Mouse (Mus musculus) hindbrain, embryonic 16.5 days (tissue): ENCODE measurements around the gene Slc6a18. TPM values are rescaled to one million over a fixed set of nuclear protein-coding genes. Genes with fewer than 3 reads are reported as not detected.
"Not testable (repeated sequence)": the region's sequence is repeated elsewhere in the genome, so short reads cannot be mapped to it uniquely, and the experiment has no call there.

Source experiments
- ATAC-seq: fragments of 200-750 bp; cut with Nextera tagmentation; 2 replicates; pipeline ENCODE4 v1.8.0; 2017; ENCODE audit warnings: moderate TSS enrichment, moderate library complexity
- H3K27ac ChIP-seq: fragments of 300-500 bp; sonication (generic); 2 replicates; pipeline ENCODE4 v1.5.1; 2014; ENCODE audit warnings: low read depth, mild to moderate bottlenecking, control low read depth, low read length, moderate library complexity
- H3K27me3 ChIP-seq: fragments of 300-500 bp; sonication (generic); replicated peaks from 2 replicates; pipeline ENCODE4 v1.6.1; 2014; ENCODE audit warnings: low read length; ENCODE audit not compliant: control insufficient read depth, insufficient read depth
- H3K36me3 ChIP-seq: fragments of 300-500 bp; sonication (generic); 2 replicates; pipeline ENCODE4 v1.6.1; 2014; ENCODE audit warnings: mild to moderate bottlenecking, low read length, moderate library complexity, mixed read lengths; ENCODE audit not compliant: control insufficient read depth, insufficient read depth
- H3K4me1 ChIP-seq: fragments of 300-500 bp; sonication (generic); 2 replicates; pipeline ENCODE4 v1.6.1; 2014; ENCODE audit warnings: low read depth, low read length; ENCODE audit not compliant: control insufficient read depth, insufficient read depth
- H3K4me2 ChIP-seq: fragments of 300-500 bp; sonication (generic); 2 replicates; pipeline ENCODE4 v1.6.1; 2014; ENCODE audit warnings: mild to moderate bottlenecking, low read length, control low read depth, moderate library complexity
- H3K4me3 ChIP-seq: fragments of 300-500 bp; sonication (generic); 2 replicates; pipeline ENCODE4 v1.5.1; 2014; ENCODE audit warnings: mild to moderate bottlenecking, low read length, control low read depth, moderate library complexity
- H3K9ac ChIP-seq: fragments of 300-500 bp; sonication (generic); 2 replicates; pipeline ENCODE4 v1.6.1; 2014; ENCODE audit warnings: low read depth, mild to moderate bottlenecking, control low read depth, low read length, moderate library complexity
- H3K9me3 ChIP-seq: fragments of 300-500 bp; sonication (generic); 2 replicates; pipeline ENCODE4 v1.6.1; 2014; ENCODE audit warnings: mild to moderate bottlenecking, low read length, moderate library complexity; ENCODE audit not compliant: control insufficient read depth
- WGBS: fragments of 180-500 bp; shearing (Covaris S2); extraction: QIAGEN DNeasy Blood & Tissue Kit; methylation state at CpG from one replicate; pipeline ENCODE4 v1.1.7; 2014; 5-methylcytosine and 5-hydroxymethylcytosine counted together
- polyA plus RNA-seq: library from polyadenylated mRNA; unstranded; fragments of >200 nt; fragmentation: Nextera tagmentation; extraction: Ambion mirVana; gene quantifications from 2 replicates; pipeline ENCODE4 v1.2.1, GENCODE M21; 2015

The Slc6a18 gene
- polyA plus RNA-seq, 1 experiment from 2014 or later: not detected

DNA sequence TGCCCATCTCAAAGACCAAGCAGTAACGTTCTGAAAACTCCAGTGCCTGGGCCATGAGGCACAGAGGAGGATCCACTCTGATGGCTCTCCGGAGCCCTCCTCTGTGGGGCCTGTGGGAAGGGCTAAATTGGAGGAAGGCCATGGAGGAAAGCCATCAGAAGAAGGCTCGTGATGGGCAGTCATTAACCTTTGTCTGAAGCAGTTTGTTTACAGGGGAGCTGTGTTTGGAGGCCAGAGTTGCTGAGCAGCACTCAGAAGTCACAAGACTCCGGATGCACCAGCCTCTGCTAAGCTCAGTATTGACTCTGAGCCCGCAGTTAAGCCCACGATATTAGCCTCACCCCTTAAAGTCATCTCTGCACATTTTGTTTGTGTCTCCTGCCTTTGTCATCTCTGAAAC lies 31.7 kb upstream of the Slc6a18 start:
- H3K4me2 ChIP-seq: no peak overlapping the region
- no peak overlapping the region for H3K27ac ChIP-seq
- H3K36me3 ChIP-seq: no peaks in the 10 kb centered on the region
- 0 out of 2 replicates have a peak, but pooled peaks have one; percentile 40 for ATAC-seq
- 0 out of 2 replicates have a peak, but pooled peaks cover 2% of the 10 kb centered on the region for H3K4me1 ChIP-seq
- H3K9ac ChIP-seq: no peak overlapping the region
- no peaks in the 10 kb centered on the region for H3K27me3 ChIP-seq
- no peaks in the 10 kb centered on the region for H3K9me3 ChIP-seq
- H3K4me3 ChIP-seq: no peak overlapping the region
- 76% methylated on average over 6 of the region's 6 CpGs for WGBS

DNA sequence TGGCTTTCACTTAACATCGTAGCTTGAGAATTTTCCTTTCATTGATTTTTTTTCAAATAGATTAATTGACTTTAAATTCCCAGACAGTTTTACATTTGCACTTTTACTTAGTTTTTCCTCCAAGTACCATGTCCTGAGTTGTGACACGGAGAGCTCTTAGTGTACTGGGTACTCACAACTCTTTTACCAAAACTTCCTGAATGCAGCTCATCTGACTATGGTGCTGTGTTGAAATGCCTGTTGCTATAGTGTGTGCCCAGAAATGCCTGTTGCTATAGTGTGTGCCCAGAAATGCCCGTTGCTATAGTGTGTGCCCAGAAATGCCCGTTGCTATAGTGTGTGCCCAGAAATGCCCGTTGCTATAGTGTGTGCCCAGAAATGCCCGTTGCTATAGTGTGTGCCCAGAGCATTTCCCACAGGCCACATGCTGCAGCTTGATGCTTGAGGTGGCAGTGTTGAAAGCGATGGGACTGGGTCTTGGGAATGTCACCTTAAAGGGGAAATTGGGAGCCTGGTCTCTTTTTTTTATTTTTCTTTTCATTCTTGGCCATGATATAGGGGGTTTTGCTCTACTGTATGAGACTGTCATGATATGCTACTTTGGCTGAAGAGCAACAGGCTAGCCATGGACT lies 27.0 kb upstream of the Slc6a18 start, which contains the start of gene Slc6a19:
Slc6a19 (minus strand) TSS at position 172 of the 632 bp plus-strand sequence.
- H3K36me3 ChIP-seq: no peaks in the 10 kb centered on the region
- H3K27ac ChIP-seq: no peak within 1 kb of the TSS
- 63% methylated on average over 7 of the region's 7 CpGs for WGBS
- ATAC-seq: no peak
- no peak within 1 kb of the TSS for H3K4me3 ChIP-seq
- no peak within 1 kb of the TSS for H3K9ac ChIP-seq
- H3K4me2 ChIP-seq: no peak within 1 kb of the TSS
- H3K27me3 ChIP-seq: no peaks in the 10 kb centered on the region
- H3K4me1 ChIP-seq: 0 out of 2 replicates have a peak, but pooled peaks cover 2% of the 10 kb centered on the region
- no peaks in the 10 kb centered on the region for H3K9me3 ChIP-seq

- not testable (repeated sequence) for H3K9ac ChIP-seq, H3K9me3 ChIP-seq, H3K36me3 ChIP-seq, H3K4me2 ChIP-seq, ATAC-seq, H3K4me3 ChIP-seq, H3K4me1 ChIP-seq, H3K27me3 ChIP-seq, H3K27ac ChIP-seq
- WGBS: 81% methylated on average over 4 of the region's 4 CpGs
These were observed 25.7 kb upstream of the Slc6a18 start for GRCm38 (mm10) chr13:73703486-73703885.

GRCm38 (mm10) chr13:73702776-73703175 lies 25.0 kb upstream of the Slc6a18 start:
- WGBS: 86% methylated on average over 4 of the region's 4 CpGs
- 0 out of 2 replicates have a peak, but pooled peaks cover 2% of the 10 kb centered on the region for H3K4me1 ChIP-seq
- no peaks in the 10 kb centered on the region for H3K9me3 ChIP-seq
- H3K4me2 ChIP-seq: no peak overlapping the region
- H3K27me3 ChIP-seq: no peaks in the 10 kb centered on the region
- H3K4me3 ChIP-seq: no peak overlapping the region
- no peak for ATAC-seq
- no peaks in the 10 kb centered on the region for H3K36me3 ChIP-seq
- no peak overlapping the region for H3K27ac ChIP-seq
- no peak overlapping the region for H3K9ac ChIP-seq

- H3K9ac ChIP-seq: no peak overlapping the region
- ATAC-seq: no peak
- H3K4me2 ChIP-seq: no peak overlapping the region
- H3K4me3 ChIP-seq: no peak overlapping the region
- 0 out of 2 replicates have a peak, but pooled peaks cover 2% of the 10 kb centered on the region for H3K4me1 ChIP-seq
- WGBS: 81% methylated on average over 9 of the region's 9 CpGs
- no peaks in the 10 kb centered on the region for H3K36me3 ChIP-seq
- H3K27me3 ChIP-seq: no peaks in the 10 kb centered on the region
- H3K27ac ChIP-seq: no peak overlapping the region
- no peaks in the 10 kb centered on the region for H3K9me3 ChIP-seq
These were observed 23.5 kb upstream of the Slc6a18 start for GRCm38 (mm10) chr13:73701161-73701883.

GRCm38 (mm10) chr13:73700554-73700953 lies 22.7 kb upstream of the Slc6a18 start:
- WGBS: 93% methylated on average over 12 of the region's 12 CpGs
- no peaks in the 10 kb centered on the region for H3K27me3 ChIP-seq
- no peak for ATAC-seq
- H3K4me3 ChIP-seq: no peak overlapping the region
- H3K36me3 ChIP-seq: no peaks in the 10 kb centered on the region
- H3K4me2 ChIP-seq: no peak overlapping the region
- H3K9ac ChIP-seq: no peak overlapping the region
- H3K4me1 ChIP-seq: 0 out of 2 replicates have a peak, but pooled peaks cover 2% of the 10 kb centered on the region
- H3K27ac ChIP-seq: no peak overlapping the region
- no peaks in the 10 kb centered on the region for H3K9me3 ChIP-seq

- no peak for ATAC-seq
- Histone ChIP-seq H3K4me1 (no peaks in the 10 kb centered on the region), H3K9ac (no peak overlapping the region), H3K27ac (no peak overlapping the region), H3K4me2 (no peak overlapping the region), H3K4me3 (no peak overlapping the region), H3K9me3 (no peaks in the 10 kb centered on the region), H3K27me3 (no peaks in the 10 kb centered on the region), H3K36me3 (no peaks in the 10 kb centered on the region)
- WGBS: 95% methylated on average over 6 of the region's 6 CpGs
These were observed 21.9 kb upstream of the Slc6a18 start for GRCm38 (mm10) chr13:73699714-73700113.

DNA sequence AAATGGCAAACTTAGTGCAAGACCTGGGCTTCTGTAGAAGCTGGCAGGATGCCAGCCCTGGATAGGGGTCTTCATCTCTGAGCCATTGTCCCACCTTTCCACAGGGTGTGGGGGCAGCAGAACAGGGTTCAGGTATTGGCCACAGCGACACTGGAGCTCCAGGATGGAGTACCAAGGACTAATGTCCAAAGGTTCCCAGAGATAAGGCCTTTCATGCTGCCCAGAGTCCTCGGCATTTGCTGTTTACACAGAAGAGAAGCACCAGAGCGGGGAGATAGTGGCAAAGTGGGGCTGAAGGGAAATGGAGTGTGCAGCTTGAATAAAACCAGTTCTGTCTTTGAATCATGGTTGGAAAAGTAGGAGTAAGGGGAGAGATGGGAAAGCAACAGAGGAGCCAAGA lies 18.7 kb upstream of the Slc6a18 start:
- no peaks in the 10 kb centered on the region for H3K9me3 ChIP-seq
- 78% methylated on average over 3 of the region's 3 CpGs for WGBS

DNA sequence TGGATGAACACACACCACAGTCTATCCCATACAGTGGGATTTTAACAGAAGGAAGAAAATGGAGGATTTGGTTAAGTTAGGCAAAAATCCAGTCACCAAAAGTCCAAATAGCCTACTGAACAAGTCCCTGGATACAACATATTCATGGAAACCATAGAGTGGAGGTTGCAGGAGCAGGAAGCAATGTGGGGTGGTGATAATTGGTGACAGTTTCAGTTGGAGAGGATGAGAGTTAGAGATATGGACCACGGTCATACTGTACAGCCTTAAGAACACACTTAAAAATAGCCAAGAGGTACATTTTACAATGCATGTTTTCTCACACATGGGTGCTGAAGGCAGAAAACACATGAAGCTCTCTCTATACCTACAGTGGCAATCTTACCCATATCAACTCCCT lies 17.1 kb upstream of the Slc6a18 start:
- Histone ChIP-seq H3K4me2 (no peak overlapping the region), H3K36me3 (no peaks in the 10 kb centered on the region), H3K9ac (no peak overlapping the region), H3K4me1 (no peaks in the 10 kb centered on the region), H3K27ac (no peak overlapping the region), H3K4me3 (no peak overlapping the region), H3K27me3 (no peaks in the 10 kb centered on the region), H3K9me3 (no peaks in the 10 kb centered on the region)
- no peak for ATAC-seq
- 84% methylated on average over 1 of the region's 1 CpGs for WGBS

More for the DNA sequence above, 18.7 kb upstream of the Slc6a18 start:
- no peaks in the 10 kb centered on the region for H3K4me1 ChIP-seq
- ATAC-seq: no peak
- H3K4me2 ChIP-seq: no peak overlapping the region
- H3K36me3 ChIP-seq: no peaks in the 10 kb centered on the region
- H3K27me3 ChIP-seq: no peaks in the 10 kb centered on the region
- H3K9ac ChIP-seq: no peak overlapping the region
- H3K4me3 ChIP-seq: no peak overlapping the region
- no peak overlapping the region for H3K27ac ChIP-seq
